ENCODE assay signal across 8 mouse cellular contexts in genomic region chr17:28312232-28313211, GRCm38 (mm10). TPM values are rescaled to one million over a fixed set of nuclear protein-coding genes. Genes with fewer than 3 reads are reported as not detected.
DNase-seq lines count a peak whose midpoint lies in the region; ATAC-seq lines count a peak whose summit lies in the region.

No protein-coding gene starts in this region.

- no peak for ATAC-seq in cerebellum, adult (ENCODE audit: insufficient number of reproducible peaks, low FRiP score, low TSS enrichment)
- no peak; the same call in 1 of the 2 replicates for ATAC-seq in forebrain, embryonic 14.5 days
- peak; percentile 1 for ATAC-seq in kidney, embryonic 15.5 days (replicated peaks; ENCODE audit: low FRiP score)
- ATAC-seq in megakaryocyte-erythroid progenitor cell, adult 5-6 weeks (replicated peaks; ENCODE audit: low FRiP score, low TSS enrichment, poor library complexity, severe bottlenecking), result peak; percentile 38; the same call in 1 of the 2 replicates

- peak overlapping the region; percentile 44 for H3K4me2 ChIP-seq in forebrain, embryonic 14.5 days (ENCODE audit: low read length)
- H3K4me2 ChIP-seq in kidney, embryonic 15.5 days, result peak overlapping the region; percentile 74

- 28% methylated on average over 17 of the region's 17 CpGs for WGBS in forebrain, embryonic 14.5 days
- 23% methylated on average over 17 of the region's 17 CpGs for WGBS in kidney, embryonic 15.5 days

- peaks cover 16% of the 10 kb centered on the region for H3K36me3 ChIP-seq in forebrain, embryonic 14.5 days (ENCODE audit: control insufficient read depth, insufficient read depth, low read length)
- H3K36me3 ChIP-seq in kidney, embryonic 15.5 days, result peaks cover 23% of the 10 kb centered on the region

- peak overlapping the region; percentile 25; the same call in 1 of the 2 replicates for H3K9ac ChIP-seq in forebrain, embryonic 14.5 days (ENCODE audit: low read length)
- H3K9ac ChIP-seq in kidney, embryonic 15.5 days, result 0 out of 2 replicates have a peak overlapping the region, but pooled peaks have one; percentile 14

- peak overlapping the region; percentile 33; the same call in 1 of the 2 replicates for H3K27ac ChIP-seq in forebrain, embryonic 14.5 days (ENCODE audit: low read depth, low read length)
- peak overlapping the region; percentile 95 for H3K27ac ChIP-seq in kidney, embryonic 15.5 days

- H3K4me1 ChIP-seq in forebrain, embryonic 14.5 days (ENCODE audit: control insufficient read depth, insufficient read depth, low read length), result 0 out of 2 replicates have a peak, but pooled peaks cover 8% of the 10 kb centered on the region
- peaks cover 39% of the 10 kb centered on the region for H3K4me1 ChIP-seq in kidney, embryonic 15.5 days

- no peaks in the 10 kb centered on the region for H3K27me3 ChIP-seq in forebrain, embryonic 14.5 days (replicated peaks; ENCODE audit: control insufficient read depth, insufficient read depth, low read length)
- no peaks in the 10 kb centered on the region for H3K27me3 ChIP-seq in kidney, embryonic 15.5 days

- DNase-seq in cerebellum, adult 18-20 months, result peak; percentile 47 to 48
- peak; percentile 37 for DNase-seq in ZHBTc4 (ENCODE audit: low read depth, low spot score)
- no peak for DNase-seq in forebrain, embryonic 14.5 days (ENCODE audit: low spot score)
- peak; percentile 49 for DNase-seq in thymus, postnatal 25 days
- no peak for DNase-seq in adrenal gland, postnatal 36 days

- peak overlapping the region; percentile 75 for H3K4me3 ChIP-seq in forebrain, embryonic 14.5 days (ENCODE audit: low read depth, low read length)
- peak overlapping the region; percentile 90 for H3K4me3 ChIP-seq in kidney, embryonic 15.5 days (replicated peaks)

- H3K9me3 ChIP-seq in forebrain, embryonic 14.5 days (replicated peaks; ENCODE audit: control insufficient read depth, low read length), result no peaks in the 10 kb centered on the region
- no peaks in the 10 kb centered on the region for H3K9me3 ChIP-seq in kidney, embryonic 15.5 days (replicated peaks)

RNA-seq across cellular contexts. Expression of gene Fance, which starts 0.8 kb away (rescaled TPM):
- polyA plus RNA-seq in forebrain, embryonic 14.5 days (2014; fragmentation: Nextera tagmentation; extraction: Ambion mirVana), result 21.7 and 24.5 TPM in 2 replicates
- 28.4 and 33.7 TPM in 2 replicates for polyA plus RNA-seq in kidney, embryonic 15.5 days (2015; fragmentation: Nextera tagmentation; extraction: Ambion mirVana)
- 47.6 and 82.8 TPM in 2 replicates for total RNA-seq in megakaryocyte-erythroid progenitor cell, adult 5-6 weeks (2014; fragmentation: Nextera tagmentation)
- 21.0 and 56.9 TPM in 2 replicates for total RNA-seq in megakaryocyte-erythroid progenitor cell, adult 5-6 weeks (2017)
- 10 to 100 TPM; 23.5 to 23.7 TPM for total RNA-seq in adrenal gland, postnatal 36 days (2021)

RNA-seq across cellular contexts. Expression of gene Rpl10a, which starts 15.7 kb away (rescaled TPM):
- 360 and 532 TPM in 2 replicates for polyA plus RNA-seq in forebrain, embryonic 14.5 days (2014; fragmentation: Nextera tagmentation; extraction: Ambion mirVana)
- polyA plus RNA-seq in kidney, embryonic 15.5 days (2015; fragmentation: Nextera tagmentation; extraction: Ambion mirVana), result 643 and 689 TPM in 2 replicates
- total RNA-seq in megakaryocyte-erythroid progenitor cell, adult 5-6 weeks (2014; fragmentation: Nextera tagmentation), result 3,438 and 3,746 TPM in 2 replicates
- 861 and 1,170 TPM in 2 replicates for total RNA-seq in megakaryocyte-erythroid progenitor cell, adult 5-6 weeks (2017)
- total RNA-seq in adrenal gland, postnatal 36 days (2021), result 100 to 1,000 TPM; 847 to 904 TPM

RNA-seq across cellular contexts. Expression of gene Tead3, which starts 38.1 kb away (rescaled TPM):
- 1.8 and 2.4 TPM in 2 replicates for polyA plus RNA-seq in forebrain, embryonic 14.5 days (2014; fragmentation: Nextera tagmentation; extraction: Ambion mirVana)
- polyA plus RNA-seq in kidney, embryonic 15.5 days (2015; fragmentation: Nextera tagmentation; extraction: Ambion mirVana), result 9.8 and 11.0 TPM in 2 replicates
- 0.20 and 0.37 TPM in 2 replicates for total RNA-seq in megakaryocyte-erythroid progenitor cell, adult 5-6 weeks (2014; fragmentation: Nextera tagmentation)
- total RNA-seq in megakaryocyte-erythroid progenitor cell, adult 5-6 weeks (2017), result 0.30 TPM in 1 of 2 replicates, not detected in the other
- 10 to 100 TPM; 10.0 to 10.1 TPM for total RNA-seq in adrenal gland, postnatal 36 days (2021)

RNA-seq across cellular contexts. Expression of gene Tulp1, which starts 52.5 kb away (rescaled TPM):
- 1.3 and 1.5 TPM in 2 replicates for polyA plus RNA-seq in forebrain, embryonic 14.5 days (2014; fragmentation: Nextera tagmentation; extraction: Ambion mirVana)
- polyA plus RNA-seq in kidney, embryonic 15.5 days (2015; fragmentation: Nextera tagmentation; extraction: Ambion mirVana), result 5.6 and 6.4 TPM in 2 replicates
- not detected in 2 replicates for total RNA-seq in megakaryocyte-erythroid progenitor cell, adult 5-6 weeks (2014; fragmentation: Nextera tagmentation)
- total RNA-seq in megakaryocyte-erythroid progenitor cell, adult 5-6 weeks (2017), result 0.99 TPM in 1 of 2 replicates, not detected in the other
- under 1 TPM in 1 of 2 experiments, not detected in 1; 0.43 TPM for total RNA-seq in adrenal gland, postnatal 36 days (2021)

Comparison
In these comparisons a context has a peak if more than half of its experiments do, and no peak if none do; other contexts are left out.
1. DNase-seq: peak in cerebellum, adult 18-20 months (2 of 2), ZHBTc4 (single experiment) and thymus, postnatal 25 days (single experiment); none in forebrain, embryonic 14.5 days (single experiment) and adrenal gland, postnatal 36 days (0 of 2).
2. ATAC-seq: peak in kidney, embryonic 15.5 days (single experiment) and megakaryocyte-erythroid progenitor cell, adult 5-6 weeks (single experiment); none in cerebellum, adult (single experiment) and forebrain, embryonic 14.5 days (single experiment).
3. RNA of gene Tead3, which starts 38.1 kb away (total RNA-seq): 10.0 to 10.1 TPM in adrenal gland, postnatal 36 days; 0.20 to 0.37 TPM in megakaryocyte-erythroid progenitor cell, adult 5-6 weeks; every median in the first group is over 4 times any median in the second.